Mouse (Mus musculus) thymus, adult 2 months (tissue): ENCODE results near the gene Brca1.
"Not testable (repeated sequence)": the region's sequence is repeated elsewhere in the genome, so short reads cannot be mapped to it uniquely, and the experiment has no call there.

Experiments used
- CTCF ChIP-seq: fragments of 200-500 bp; IDR thresholded peaks from 2 replicates; pipeline ENCODE4 v1.5.1; 2012; ENCODE audit warnings: mild to moderate bottlenecking, control low read depth, low read length, moderate library complexity, borderline replicate concordance; ENCODE audit not compliant: control insufficient read depth, poor library complexity, insufficient read depth; ENCODE audit errors: extremely low read depth
- POLR2A ChIP-seq: fragments of 200-500 bp; IDR thresholded peaks from 2 replicates; pipeline ENCODE4 v1.6.1; 2012; ENCODE audit warnings: mild to moderate bottlenecking, low read length, control low read depth, moderate library complexity; ENCODE audit not compliant: control insufficient read depth, poor library complexity, insufficient read depth; ENCODE audit errors: extremely low read depth

DNA sequence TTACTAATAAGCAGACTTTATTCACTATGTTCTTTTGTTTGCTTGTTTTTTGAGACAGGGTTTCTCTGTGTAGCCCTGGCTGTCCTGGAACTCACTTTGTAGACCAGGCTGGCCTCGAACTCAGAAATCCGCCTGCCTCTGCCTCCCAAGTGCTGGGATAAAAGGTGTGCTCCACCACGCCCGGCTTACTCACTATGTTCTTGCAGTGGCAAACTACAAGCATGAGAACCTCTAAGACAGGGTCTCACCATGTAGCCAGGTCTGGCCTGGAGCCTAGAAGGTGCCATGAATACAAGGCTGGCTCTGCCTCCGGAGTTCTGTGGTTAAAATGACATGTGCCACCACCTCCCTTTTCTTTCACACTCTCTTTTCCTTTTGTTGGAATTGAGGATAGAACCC is 85.2 kb downstream of the Brca1 start:
- not testable (repeated sequence) for TF ChIP-seq CTCF, POLR2A
